Mouse (Mus musculus) adrenal gland, postnatal 10 days (tissue): ENCODE results near the gene Spata5. TPM values are rescaled to one million over a fixed set of nuclear protein-coding genes. Genes with fewer than 3 reads are reported as not detected.
"Not testable (repeated sequence)": the region's sequence is repeated elsewhere in the genome, so short reads cannot be mapped to it uniquely, and the experiment has no call there.

Experiments used
- DNase-seq: peaks from one replicate; pipeline ENCODE4 v3.0.0; 2021; ENCODE audit warnings: mixed read lengths
- total RNA-seq, 2 experiments: library from RNA; stranded (reverse); gene quantifications; 2 replicates each; pipeline ENCODE4 v1.2.3; 2021

The Spata5 gene
- total RNA-seq, 2 experiments from 2014 or later: 21.5 to 27.7 TPM

DNA sequence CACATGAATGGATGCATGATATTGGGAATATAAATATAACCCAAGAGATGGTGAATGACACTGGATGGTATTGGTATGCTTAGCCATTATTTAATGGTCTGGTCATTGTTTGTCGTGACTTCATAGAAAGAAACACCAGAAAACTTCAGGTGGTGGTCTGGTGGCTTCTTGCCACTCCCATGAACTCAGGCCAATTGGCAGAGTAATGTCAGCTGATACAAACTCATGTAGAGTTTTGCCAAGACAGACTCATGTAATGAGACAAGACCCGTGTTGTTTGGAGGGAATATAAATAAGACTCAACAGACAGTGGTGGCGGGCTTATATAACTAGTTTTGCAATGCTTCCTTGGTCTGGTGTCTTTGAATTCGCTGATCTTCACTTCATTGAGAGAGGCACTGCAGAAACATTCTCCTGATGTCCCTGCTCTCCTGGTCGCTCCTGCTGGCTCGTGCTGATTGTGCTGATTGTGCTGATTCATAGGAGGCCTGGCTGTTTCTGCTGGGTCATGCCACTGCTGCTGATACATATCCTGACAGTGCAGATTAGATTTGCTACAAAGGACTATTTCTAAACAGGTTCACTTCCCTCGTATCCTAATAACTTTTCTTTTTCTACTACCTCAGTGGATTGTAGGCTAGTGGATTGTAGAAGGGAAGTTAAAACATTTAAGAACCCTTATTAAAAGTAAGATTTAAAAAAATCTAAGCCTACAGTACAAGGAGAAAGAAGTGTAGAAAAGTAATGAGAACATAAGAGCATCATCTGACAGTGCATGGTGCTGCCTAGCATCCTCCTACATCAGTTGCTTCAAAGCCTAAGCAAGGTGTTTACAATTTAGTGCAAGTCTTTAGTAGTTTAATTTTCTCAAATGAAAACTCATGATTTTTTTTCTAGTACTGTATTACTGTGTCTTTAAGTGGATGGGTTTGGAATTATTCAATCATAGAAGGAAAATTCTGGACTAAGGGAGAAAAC lies 90.6 kb downstream of the Spata5 start:
- DNase-seq: no peak

GRCm38 (mm10) chr3:37515485-37515884 lies 95.8 kb downstream of the Spata5 start:
- DNase-seq: peak; percentile 75

DNA sequence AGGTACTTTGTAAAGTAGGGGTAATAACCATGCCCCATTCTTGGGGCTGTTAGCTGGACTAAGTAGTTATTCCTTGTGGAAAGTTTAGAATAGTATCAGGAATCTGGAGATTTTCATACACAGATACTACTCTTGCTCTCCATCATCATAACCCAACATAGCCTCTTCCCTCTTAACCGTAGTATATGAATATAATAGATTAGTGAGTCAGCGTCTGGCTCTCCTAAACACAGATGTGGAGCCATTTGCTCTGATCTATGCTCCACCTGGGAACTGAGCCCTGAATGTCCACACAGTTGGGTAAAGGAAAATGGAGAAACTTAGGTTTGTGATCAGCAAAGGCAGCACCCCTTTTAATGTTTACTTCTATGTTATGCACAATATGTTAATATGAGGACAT lies 96.7 kb downstream of the Spata5 start:
- DNase-seq: no peak

GRCm38 (mm10) chr3:37518611-37519010 lies 98.9 kb downstream of the Spata5 start:
- no peak for DNase-seq

- DNase-seq: no peak
Measured at GRCm38 (mm10) chr3:37520334-37521023, 100.8 kb downstream of the Spata5 start.

GRCm38 (mm10) chr3:37532079-37532478 lies 112.4 kb downstream of the Spata5 start:
- no peak for DNase-seq

DNA sequence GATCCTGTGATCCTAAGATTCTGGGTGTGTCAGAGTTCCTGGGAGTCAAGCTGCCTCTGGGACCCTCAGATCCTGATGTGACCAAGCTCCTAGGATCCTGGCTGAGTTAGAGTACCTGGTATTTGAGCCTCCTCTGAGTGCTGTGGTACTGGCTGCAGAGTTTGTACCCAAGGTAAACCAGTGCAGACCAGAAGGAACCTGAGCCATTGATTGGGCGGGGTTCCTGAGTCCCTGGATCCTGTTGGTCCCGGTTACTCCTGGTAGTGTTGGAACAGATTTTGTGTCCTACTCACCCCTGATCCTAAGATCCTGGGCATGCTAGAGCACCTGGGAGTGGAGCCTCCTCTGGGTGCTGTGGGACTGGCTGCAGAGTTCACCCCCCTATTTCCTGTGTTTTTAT lies 121.0 kb downstream of the Spata5 start:
- not testable (repeated sequence) for DNase-seq

DNA sequence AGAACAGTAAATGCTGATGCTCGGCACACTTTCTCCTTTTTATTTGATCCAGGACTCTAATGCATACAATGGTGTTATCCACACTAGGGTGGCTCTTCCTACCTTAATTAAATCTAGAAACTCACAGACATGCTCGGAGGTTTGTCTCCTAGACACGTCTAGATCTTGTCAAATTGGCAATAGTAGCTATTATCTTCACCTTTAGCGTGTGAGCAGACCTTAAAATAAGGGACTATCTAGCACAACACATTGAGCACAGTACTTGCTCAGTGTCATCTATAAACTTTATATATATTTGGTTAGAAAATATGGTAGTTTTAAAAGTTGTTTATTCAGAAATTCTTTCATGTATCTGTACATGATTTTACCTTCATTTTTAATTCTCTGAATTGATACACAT lies 126.7 kb downstream of the Spata5 start:
- no peak for DNase-seq

- no peak for DNase-seq
Measured at GRCm38 (mm10) chr3:37550190-37550589, 130.5 kb downstream of the Spata5 start.

- DNase-seq: no peak
Measured at GRCm38 (mm10) chr3:37550594-37550993, 130.9 kb downstream of the Spata5 start.

- DNase-seq: no peak
Measured at GRCm38 (mm10) chr3:37551486-37551885, 131.8 kb downstream of the Spata5 start.

GRCm38 (mm10) chr3:37552244-37552643 lies 132.5 kb downstream of the Spata5 start:
- no peak for DNase-seq

GRCm38 (mm10) chr3:37553371-37554033 lies 133.8 kb downstream of the Spata5 start:
- DNase-seq: no peak

- DNase-seq: peak; percentile 17
Measured at GRCm38 (mm10) chr3:37556412-37557113, 136.9 kb downstream of the Spata5 start.

- no peak for DNase-seq
Measured at GRCm38 (mm10) chr3:37557741-37558479, 138.2 kb downstream of the Spata5 start.

DNA sequence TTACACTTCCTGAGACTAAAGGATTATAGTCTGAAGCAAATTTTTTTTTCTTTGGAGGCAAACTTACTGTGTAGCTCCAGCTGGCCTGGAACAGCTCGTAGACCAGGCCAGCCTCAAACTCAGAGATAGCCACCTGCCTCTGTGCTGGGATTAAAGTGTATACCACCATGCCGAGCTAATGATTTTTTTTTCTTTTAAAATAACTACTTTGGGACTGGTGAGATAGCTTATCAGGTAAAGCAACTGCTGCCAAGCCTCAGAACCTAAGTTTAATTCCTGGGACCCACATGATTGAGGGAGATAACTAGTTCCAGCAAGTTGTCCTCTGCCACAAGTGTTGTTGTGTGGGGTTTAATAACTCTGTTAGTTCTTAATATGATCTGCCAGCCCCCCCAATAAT lies 139.6 kb downstream of the Spata5 start:
- DNase-seq: no peak

DNA sequence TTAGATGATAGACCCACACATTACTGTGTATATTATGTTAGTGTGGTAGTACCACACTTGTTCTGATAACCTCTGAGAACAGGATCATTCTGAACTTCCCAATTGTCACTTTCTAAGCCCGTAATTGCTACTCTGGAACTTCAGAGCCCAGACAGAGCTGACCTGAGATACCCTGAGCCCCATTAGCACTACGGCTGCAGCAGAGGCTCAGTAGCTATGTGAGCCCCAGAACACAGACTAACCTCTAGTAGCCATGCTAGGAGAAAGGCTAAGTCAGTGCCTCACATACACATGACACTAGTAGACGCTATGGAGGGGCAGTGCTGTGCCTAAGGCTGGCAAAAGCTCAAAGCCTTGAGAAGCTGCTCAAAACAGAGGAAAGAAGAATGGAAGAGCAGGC lies 141.8 kb downstream of the Spata5 start:
- no peak for DNase-seq

- DNase-seq: no peak
Measured at GRCm38 (mm10) chr3:37566097-37566496, 146.4 kb downstream of the Spata5 start.

GRCm38 (mm10) chr3:37567505-37567904 lies 147.8 kb downstream of the Spata5 start:
- DNase-seq: no peak

- DNase-seq: no peak
Measured at GRCm38 (mm10) chr3:37568780-37569179, 149.1 kb downstream of the Spata5 start.
